Mouse (Mus musculus): ENCODE data around the gene Popdc3.
A peak's percentile ranks its signal among the peaks of the same experiment; 100 is the strongest.
"Not testable (repeated sequence)": the region's sequence is repeated elsewhere in the genome, so short reads cannot be mapped to it uniquely, and the experiment has no call there.

Popdc3 gene

GRCm38 (mm10) chr10:45311624-45312023 is 133.7 kb downstream of the Popdc3 start:
- no peak for DNase-seq (ENCODE audit: low spot score)

GRCm38 (mm10) chr10:45314865-45315264 is 137.0 kb downstream of the Popdc3 start:
- DNase-seq (ENCODE audit: low spot score), result peak; percentile 13

- no peak for DNase-seq (ENCODE audit: low spot score)
These were observed 141.0 kb downstream of the Popdc3 start for GRCm38 (mm10) chr10:45318922-45319321.

- no peak for DNase-seq (ENCODE audit: low spot score)
These were observed 142.4 kb downstream of the Popdc3 start for GRCm38 (mm10) chr10:45320296-45320695.

- DNase-seq (ENCODE audit: low spot score), result no peak
These were observed 146.3 kb downstream of the Popdc3 start for GRCm38 (mm10) chr10:45324159-45324558.

GRCm38 (mm10) chr10:45328196-45329000 is 150.5 kb downstream of the Popdc3 start:
- DNase-seq (ENCODE audit: low spot score), result no peak

- no peak for DNase-seq (ENCODE audit: low spot score)
These were observed 157.0 kb downstream of the Popdc3 start for GRCm38 (mm10) chr10:45334925-45335324.

GRCm38 (mm10) chr10:45335434-45336422 is 157.8 kb downstream of the Popdc3 start, which contains the start of gene Bves:
Gene Bves (plus strand): TSS chr10:45335772.
- DNase-seq (ENCODE audit: low spot score), result peak; percentile 21

GRCm38 (mm10) chr10:45339106-45339505 is 161.2 kb downstream of the Popdc3 start:
- DNase-seq (ENCODE audit: low spot score), result no peak

- DNase-seq (ENCODE audit: low spot score), result no peak
These were observed 166.5 kb downstream of the Popdc3 start for GRCm38 (mm10) chr10:45344381-45344780.

- no peak for DNase-seq (ENCODE audit: low spot score)
These were observed 167.3 kb downstream of the Popdc3 start for GRCm38 (mm10) chr10:45345217-45345616.

GRCm38 (mm10) chr10:45348143-45348542 is 170.2 kb downstream of the Popdc3 start:
- not testable (repeated sequence) for DNase-seq (ENCODE audit: low spot score)

- DNase-seq (ENCODE audit: low spot score), result no peak
These were observed 178.2 kb downstream of the Popdc3 start for GRCm38 (mm10) chr10:45356091-45356490.

- DNase-seq (ENCODE audit: low spot score), result no peak
These were observed 185.5 kb downstream of the Popdc3 start for GRCm38 (mm10) chr10:45363396-45363795.

- DNase-seq (ENCODE audit: low spot score), result no peak
These were observed 189.2 kb downstream of the Popdc3 start for GRCm38 (mm10) chr10:45366987-45367705.
